Mouse (Mus musculus) heart, adult 11 months (tissue): ENCODE data around the gene Il17d.

Experiments
- DNase-seq: peaks from one replicate; pipeline ENCODE4 v3.0.0; 2022

Gene Il17d

DNA sequence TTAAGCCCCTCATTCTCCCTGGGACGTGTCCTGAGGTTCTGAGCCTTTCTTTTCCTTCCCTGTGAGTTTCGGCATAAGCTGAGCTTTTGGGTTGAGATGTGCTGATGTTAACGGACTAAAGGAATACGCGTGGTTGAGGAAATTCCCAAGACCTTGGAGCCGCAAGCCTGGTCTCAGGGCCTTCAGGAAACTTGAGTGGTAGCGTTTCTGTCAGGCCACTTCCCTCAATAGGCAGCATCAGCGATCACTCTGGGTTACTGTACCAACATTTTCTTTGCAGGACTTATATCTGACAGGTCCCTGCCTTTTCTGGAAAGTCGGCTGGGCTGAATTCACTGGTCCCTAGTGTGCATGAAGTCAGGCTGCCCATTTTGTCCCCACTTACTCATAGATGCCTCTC, 12.2 kb downstream of the Il17d start:
- DNase-seq = no peak

- DNase-seq = peak; percentile 94
These were observed 12.9 kb downstream of the Il17d start for GRCm38 (mm10) chr14:57537261-57538015.

- no peak for DNase-seq
These were observed 16.1 kb downstream of the Il17d start for GRCm38 (mm10) chr14:57540683-57541082.

DNA sequence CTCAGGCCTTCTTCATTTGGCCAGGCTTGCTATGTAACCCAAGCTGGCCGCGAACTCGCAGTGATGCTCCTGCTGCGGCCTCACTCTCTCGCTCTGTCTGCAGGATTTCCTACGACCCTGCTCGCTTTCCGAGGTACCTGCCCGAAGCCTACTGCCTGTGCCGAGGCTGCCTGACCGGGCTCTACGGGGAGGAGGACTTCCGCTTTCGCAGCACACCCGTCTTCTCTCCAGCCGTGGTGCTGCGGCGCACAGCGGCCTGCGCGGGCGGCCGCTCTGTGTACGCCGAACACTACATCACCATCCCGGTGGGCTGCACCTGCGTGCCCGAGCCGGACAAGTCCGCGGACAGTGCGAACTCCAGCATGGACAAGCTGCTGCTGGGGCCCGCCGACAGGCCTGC, 17.7 kb downstream of the Il17d start:
- no peak for DNase-seq

DNA sequence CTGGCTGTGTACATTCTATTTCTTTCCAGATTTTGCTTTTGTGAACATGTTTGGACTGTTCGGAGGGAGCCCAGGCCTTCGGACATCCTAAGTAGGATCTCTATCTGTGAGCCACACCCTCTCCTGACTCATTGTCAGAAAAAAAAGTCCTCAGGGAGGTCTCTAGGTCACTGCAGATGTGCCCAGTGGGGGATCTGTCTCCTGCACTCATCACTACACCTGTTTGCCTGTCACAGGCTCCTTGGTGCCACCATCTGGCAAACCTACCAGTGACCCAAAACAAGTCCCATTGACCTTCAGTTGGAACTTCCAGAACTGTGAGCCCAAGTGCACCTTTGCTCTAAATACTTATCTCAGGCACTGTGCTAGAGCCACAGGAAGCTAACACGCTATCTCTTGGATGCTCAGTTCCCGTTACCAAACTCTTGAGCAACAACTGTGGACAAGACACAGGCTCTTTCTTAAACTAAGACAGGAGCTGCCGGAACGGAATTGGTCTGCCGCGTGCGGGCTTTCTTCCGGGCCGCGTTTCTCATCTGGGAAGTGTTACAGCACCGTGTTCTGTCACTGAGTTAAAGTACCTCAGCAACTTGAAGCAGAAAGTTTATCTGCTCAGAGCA, 19.0 kb downstream of the Il17d start:
- DNase-seq = no peak

GRCm38 (mm10) chr14:57545526-57545925, 20.9 kb downstream of the Il17d start:
- DNase-seq = peak; percentile 65

DNA sequence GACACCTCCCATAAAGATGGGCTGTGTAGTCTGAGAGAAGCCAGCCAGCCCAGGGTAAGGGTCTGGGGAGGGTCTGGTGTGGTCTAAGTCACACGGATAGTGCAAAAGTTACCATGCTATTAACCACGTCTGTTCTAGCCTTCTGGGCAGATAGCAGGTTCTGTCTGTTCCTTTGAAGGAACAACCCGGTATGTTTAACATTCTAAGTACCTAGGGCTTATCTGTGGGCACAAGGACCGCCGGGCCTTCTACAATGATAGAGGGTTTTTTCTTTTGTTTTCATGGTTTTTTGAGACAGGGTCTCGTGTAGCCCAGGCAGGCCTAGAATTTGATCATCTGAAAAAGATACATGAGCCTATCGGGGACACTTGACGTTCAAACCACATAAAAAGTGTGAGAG, 21.6 kb downstream of the Il17d start:
- DNase-seq = peak; percentile 34

DNA sequence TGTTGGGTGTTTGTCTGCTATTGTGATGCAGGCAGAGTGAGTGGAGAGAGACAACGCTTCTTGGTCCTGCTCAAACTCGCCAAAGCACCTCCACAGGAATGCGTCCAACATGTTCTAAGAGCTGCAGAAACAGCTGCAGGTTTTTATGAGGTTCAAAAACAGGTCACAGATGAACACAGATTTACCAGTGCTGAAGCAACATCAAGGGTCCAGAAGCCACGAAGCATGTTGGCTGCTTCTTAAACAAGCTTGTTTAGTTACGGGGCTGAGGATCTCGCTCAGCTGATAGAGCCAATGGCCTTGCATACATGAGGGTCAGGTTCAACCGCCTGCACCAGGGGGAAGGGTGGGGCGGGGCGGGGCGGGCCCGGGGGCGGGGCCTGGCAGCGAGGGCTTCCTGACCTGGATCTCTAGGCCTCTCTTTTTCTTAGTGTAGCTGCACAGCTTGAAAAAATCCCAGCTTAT, 22.0 kb downstream of the Il17d start:
- no peak for DNase-seq

DNA sequence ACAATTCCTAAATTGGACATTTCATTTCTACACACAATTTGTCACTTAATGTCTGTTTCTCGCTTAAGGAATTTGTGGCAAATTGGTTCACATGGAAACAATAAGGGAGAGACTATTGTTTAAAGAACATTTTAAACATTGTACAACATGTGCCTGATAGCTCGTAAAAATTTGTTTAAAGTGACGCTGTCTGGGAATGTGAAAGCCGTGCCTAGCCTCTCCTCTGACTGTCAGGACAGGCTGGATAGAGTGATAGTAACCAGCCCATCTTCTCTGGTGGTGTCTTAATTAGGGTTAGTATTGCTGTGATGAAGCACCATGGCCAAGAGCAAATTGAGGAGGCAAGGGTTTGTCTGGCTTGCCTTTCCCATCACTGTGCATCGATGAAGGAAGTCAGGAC, 22.5 kb downstream of the Il17d start:
- DNase-seq = no peak

DNA sequence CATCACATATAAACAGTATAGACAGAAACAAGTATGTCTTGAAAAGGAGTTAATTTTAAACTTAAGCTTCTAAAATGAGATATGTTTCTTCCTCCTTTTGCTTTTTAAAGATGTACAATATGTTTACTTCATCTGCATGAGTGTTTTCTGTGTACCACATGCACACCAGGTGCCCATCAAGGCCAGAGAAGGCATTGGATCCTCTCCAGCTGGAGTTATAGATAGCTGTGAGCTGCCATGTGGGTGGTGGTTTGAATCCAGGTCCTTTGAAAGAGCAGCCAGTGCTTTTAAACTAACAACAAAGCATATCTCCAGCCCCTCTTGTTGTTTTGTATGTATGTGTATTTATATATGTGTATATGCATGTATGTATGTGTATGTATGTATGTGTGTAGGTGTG, 28.4 kb downstream of the Il17d start:
- DNase-seq = no peak

DNA sequence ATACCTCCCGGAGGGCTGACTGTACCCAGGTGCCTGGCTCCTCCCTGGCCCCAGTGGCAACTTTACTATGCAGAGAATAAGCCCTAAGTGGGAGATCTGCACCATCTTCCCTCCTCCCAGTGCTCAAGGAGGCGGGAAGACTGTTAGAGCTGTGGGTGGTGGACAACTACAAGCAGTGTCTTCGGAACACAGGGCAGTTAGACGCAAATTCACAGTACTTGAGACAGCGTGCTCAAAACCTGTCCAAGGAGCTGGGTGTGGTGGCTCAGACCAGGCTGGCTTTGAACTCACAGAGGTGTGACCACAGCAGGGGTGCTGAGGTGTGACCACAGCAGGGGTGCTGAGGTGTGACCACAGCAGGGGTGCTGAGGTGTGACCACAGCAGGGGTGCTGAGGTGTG, 29.9 kb downstream of the Il17d start:
- DNase-seq = peak; percentile 45

GRCm38 (mm10) chr14:57555471-57556070, 31.0 kb downstream of the Il17d start:
- DNase-seq = peak; percentile 45

GRCm38 (mm10) chr14:57556922-57557321, 32.3 kb downstream of the Il17d start:
- no peak for DNase-seq

DNA sequence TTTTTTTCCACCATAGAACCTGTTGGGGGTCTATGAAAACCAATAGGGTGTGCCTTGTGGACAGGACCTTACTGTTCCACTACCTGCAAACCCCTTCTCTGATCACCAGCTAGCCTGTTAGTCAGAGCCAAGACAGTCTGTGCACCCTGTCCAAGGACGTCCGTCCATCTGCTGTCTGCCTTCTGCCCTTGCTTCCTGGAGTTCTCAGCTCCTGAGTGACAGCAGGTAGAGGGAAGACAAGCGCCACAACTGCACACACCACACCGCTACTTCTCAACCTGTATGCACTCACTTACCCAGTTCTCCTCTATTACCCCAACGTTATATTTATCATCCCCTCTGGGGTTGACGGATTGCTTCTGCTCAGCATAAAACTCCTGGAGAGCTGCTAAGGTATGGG, 41.0 kb downstream of the Il17d start:
- DNase-seq = peak; percentile 54

DNA sequence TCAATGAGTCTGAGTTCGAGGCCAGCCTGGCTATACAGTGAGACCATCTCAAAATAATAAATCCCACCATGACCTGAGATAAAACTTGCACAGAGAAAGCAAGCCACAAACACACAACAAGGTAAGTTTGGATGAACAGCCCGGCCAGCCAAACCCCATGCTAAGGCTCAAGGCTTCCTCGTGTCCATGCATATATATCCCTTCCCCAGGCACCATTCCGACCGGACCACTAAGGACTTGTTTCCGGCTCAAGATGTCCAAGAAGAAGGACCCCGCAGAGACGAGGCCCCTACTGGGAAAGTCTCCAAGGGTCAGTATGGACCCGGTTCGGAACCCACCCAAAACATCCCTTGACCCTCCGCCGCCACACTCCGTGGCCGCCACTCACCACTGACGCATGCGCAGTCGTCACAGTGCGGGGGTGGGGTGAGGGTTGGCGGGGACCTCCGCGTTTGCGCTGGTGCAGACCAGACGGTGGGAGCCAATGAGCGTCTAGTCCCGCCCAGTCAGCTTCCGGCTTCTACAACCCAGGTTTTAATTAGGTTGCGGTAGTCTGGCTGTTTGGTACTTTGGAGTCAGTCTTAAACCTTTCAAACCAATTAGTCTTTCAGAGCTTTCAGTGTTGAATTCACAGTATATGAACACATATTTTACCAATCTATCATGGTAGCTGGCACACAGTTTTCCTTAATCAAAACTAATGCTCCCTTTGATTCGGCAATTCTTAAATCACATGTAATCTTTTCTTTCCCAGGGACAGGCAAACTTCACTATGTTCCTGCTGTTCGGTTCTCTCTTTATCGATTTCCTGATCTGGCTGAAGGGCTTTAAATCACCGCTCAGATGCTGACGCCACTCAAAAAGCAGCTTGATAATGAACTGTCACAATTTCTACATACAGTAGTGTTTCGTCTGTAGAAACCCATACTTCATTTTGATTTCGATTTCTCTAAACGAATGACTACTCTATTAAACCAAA, 46.9 kb downstream of the Il17d start, which contains the start of gene Eef1akmt1:
Gene Eef1akmt1, minus strand, starts transcription at position 458 of the 979 bp plus-strand sequence.
- peak; percentile 100 for DNase-seq

GRCm38 (mm10) chr14:57574792-57575587, 50.4 kb downstream of the Il17d start:
- DNase-seq = peak; percentile 72

GRCm38 (mm10) chr14:57576364-57577060, 51.9 kb downstream of the Il17d start:
- DNase-seq = peak; percentile 70

DNA sequence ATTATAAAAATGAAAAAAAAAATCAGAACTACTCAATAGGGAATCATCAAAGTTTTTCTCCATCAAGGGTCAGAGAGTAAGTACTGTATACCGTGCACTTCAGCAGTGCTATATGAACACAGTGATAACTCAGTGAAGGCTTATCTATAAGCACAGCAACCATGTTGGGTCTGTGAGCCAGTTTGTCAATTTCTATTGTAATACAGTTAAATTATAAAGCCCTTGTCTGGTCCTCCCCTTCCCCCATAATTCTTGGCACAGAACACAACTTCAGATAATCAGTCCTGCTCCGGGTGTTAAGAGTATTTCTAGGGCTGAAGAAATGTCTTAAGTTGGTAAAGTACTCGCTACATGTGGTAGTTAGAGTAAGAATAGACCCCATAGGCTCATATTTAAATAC, 67.3 kb downstream of the Il17d start:
- DNase-seq = no peak
